Mouse (Mus musculus) thymus, adult 2 months (tissue): ENCODE measurements around the gene Bmpr2.

Source experiments
- CTCF ChIP-seq: fragments of 200-500 bp; IDR thresholded peaks from 2 replicates; pipeline ENCODE4 v1.5.1; 2012; ENCODE audit warnings: mild to moderate bottlenecking, control low read depth, low read length, moderate library complexity, borderline replicate concordance; ENCODE audit not compliant: control insufficient read depth, poor library complexity, insufficient read depth; ENCODE audit errors: extremely low read depth
- POLR2A ChIP-seq: fragments of 200-500 bp; IDR thresholded peaks from 2 replicates; pipeline ENCODE4 v1.6.1; 2012; ENCODE audit warnings: mild to moderate bottlenecking, low read length, control low read depth, moderate library complexity; ENCODE audit not compliant: control insufficient read depth, poor library complexity, insufficient read depth; ENCODE audit errors: extremely low read depth

DNA sequence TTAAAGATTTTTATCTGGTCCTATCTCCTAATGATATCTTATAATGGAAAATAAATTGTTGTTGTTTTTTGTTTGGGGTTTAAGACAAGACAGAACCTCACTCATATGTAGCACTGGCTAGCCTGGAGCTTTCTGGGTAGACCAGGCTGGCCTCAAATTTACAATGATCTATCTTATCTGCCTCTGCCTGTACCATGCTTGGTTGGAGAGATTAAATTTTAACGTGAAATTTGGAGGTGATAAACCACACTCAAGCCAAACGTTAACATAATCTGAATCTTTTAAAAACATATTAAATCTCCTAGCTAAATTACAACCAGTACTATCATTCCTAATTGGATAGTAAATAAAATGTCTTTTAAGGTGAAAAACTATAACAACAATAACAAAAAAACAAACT lies 66.2 kb downstream of the Bmpr2 start:
- TF ChIP-seq POLR2A: no peak
- TF ChIP-seq CTCF: no peak
